Mouse (Mus musculus) granulocyte monocyte progenitor cell, adult 5-6 weeks (primary cell): ENCODE data around the gene Gm10447. TPM values are rescaled to one million over a fixed set of nuclear protein-coding genes. Genes with fewer than 3 reads are reported as not detected.

ENCODE experiments used
- ATAC-seq: replicated peaks from 2 replicates; pipeline ENCODE4 v1.8.0; 2016; ENCODE audit warnings: mild to moderate bottlenecking, moderate TSS enrichment, inconsistent platforms; ENCODE audit not compliant: poor library complexity, severe bottlenecking
- total RNA-seq, 2 experiments: library from RNA; stranded (forward) in 1 of 2; stranded (reverse) in 1 of 2; fragments of 200-712, 200-1000 nt in 1 of 2; fragments of >200 nt in 1 of 2; fragmentation: Nextera tagmentation in 1 of 2; gene quantifications; 2 replicates each; pipeline ENCODE4 v1.2.3; 2014 to 2017

Gm10447 gene
- total RNA-seq, 2 experiments from 2014 or later: not detected

DNA sequence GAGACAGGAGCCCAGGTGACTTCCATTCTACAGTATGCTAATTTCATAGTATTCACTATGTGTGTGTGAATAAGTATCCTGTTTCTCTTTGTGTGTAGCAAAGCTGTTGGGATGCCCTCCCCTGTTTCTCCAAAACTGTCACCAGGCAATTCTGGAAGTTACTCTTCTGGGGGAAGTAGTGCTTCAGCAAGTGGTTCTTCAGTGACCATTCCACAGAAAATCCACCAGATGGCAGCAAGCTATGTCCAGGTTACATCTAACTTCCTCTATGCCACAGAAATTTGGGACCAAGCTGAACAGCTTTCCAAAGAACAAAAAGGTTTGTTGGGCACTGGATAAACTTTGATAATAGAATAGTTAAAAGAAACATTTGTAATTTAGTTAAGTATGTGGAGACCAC, 45.2 kb downstream of the Gm10447 start:
- peak; percentile 61 for ATAC-seq

Other genes with a start within 250 kb of the Gm10447 start
- gene Hspa4, start 156.7 kb downstream of the Gm10447 start, total RNA-seq (2014; fragmentation: Nextera tagmentation): 120 and 123 TPM in 2 replicates
- 507 and 516 TPM in 2 replicates for gene Hspa4, start 156.7 kb downstream of the Gm10447 start, total RNA-seq (2017)
- 18.5 TPM in 2 replicates for gene Zcchc10, start 132.4 kb downstream of the Gm10447 start, total RNA-seq (2014; fragmentation: Nextera tagmentation)
- gene Zcchc10, start 132.4 kb downstream of the Gm10447 start, total RNA-seq (2017): 7.4 and 10.3 TPM in 2 replicates
- 52.9 and 69.9 TPM in 2 replicates for gene Aff4, start 106.3 kb downstream of the Gm10447 start, total RNA-seq (2014; fragmentation: Nextera tagmentation)
- 42.4 and 95.9 TPM in 2 replicates for gene Aff4, start 106.3 kb downstream of the Gm10447 start, total RNA-seq (2017)
- gene Leap2, start 33.9 kb downstream of the Gm10447 start, total RNA-seq (2014; fragmentation: Nextera tagmentation): not detected in 2 replicates
- gene Leap2, start 33.9 kb downstream of the Gm10447 start, total RNA-seq (2017): not detected in 2 replicates
- 221 and 287 TPM in 2 replicates for gene Uqcrq, start 26.3 kb downstream of the Gm10447 start, total RNA-seq (2014; fragmentation: Nextera tagmentation)
- 66.7 and 91.9 TPM in 2 replicates for gene Uqcrq, start 26.3 kb downstream of the Gm10447 start, total RNA-seq (2017)
- 1.1 and 1.2 TPM in 2 replicates for gene Gdf9, start 26.1 kb downstream of the Gm10447 start, total RNA-seq (2014; fragmentation: Nextera tagmentation)
- gene Gdf9, start 26.1 kb downstream of the Gm10447 start, total RNA-seq (2017): 0.39 and 0.57 TPM in 2 replicates
- gene Shroom1, start 95 bp upstream of the Gm10447 start, total RNA-seq (2014; fragmentation: Nextera tagmentation): 0.30 TPM in 1 of 2 replicates, not detected in the other
- not detected in 2 replicates for gene Shroom1, start 95 bp upstream of the Gm10447 start, total RNA-seq (2017)
- not detected in 2 replicates for gene Gm9837, start 13.4 kb upstream of the Gm10447 start, total RNA-seq (2014; fragmentation: Nextera tagmentation)
- gene Gm9837, start 13.4 kb upstream of the Gm10447 start, total RNA-seq (2017): not detected in 2 replicates
- gene Gm9945, start 23.1 kb upstream of the Gm10447 start, total RNA-seq (2014; fragmentation: Nextera tagmentation): not detected in 2 replicates
- gene Gm9945, start 23.1 kb upstream of the Gm10447 start, total RNA-seq (2017): not detected in 2 replicates
- not detected in 2 replicates for gene Sowaha, start 23.2 kb upstream of the Gm10447 start, total RNA-seq (2014; fragmentation: Nextera tagmentation)
- gene Sowaha, start 23.2 kb upstream of the Gm10447 start, total RNA-seq (2017): not detected in 2 replicates
- gene Sept8, start 62.1 kb upstream of the Gm10447 start, total RNA-seq (2014; fragmentation: Nextera tagmentation): 4.4 and 4.9 TPM in 2 replicates
- 4.4 and 5.7 TPM in 2 replicates for gene Sept8, start 62.1 kb upstream of the Gm10447 start, total RNA-seq (2017)
- gene Kif3a, start 110.3 kb upstream of the Gm10447 start, total RNA-seq (2014; fragmentation: Nextera tagmentation): 7.5 and 11.8 TPM in 2 replicates
- 2.4 and 5.7 TPM in 2 replicates for gene Kif3a, start 110.3 kb upstream of the Gm10447 start, total RNA-seq (2017)
- gene Il4, start 161.6 kb upstream of the Gm10447 start, total RNA-seq (2014; fragmentation: Nextera tagmentation): 1.5 TPM in 1 of 2 replicates, not detected in the other
- gene Il4, start 161.6 kb upstream of the Gm10447 start, total RNA-seq (2017): not detected in 2 replicates
- gene Il13, start 177.6 kb upstream of the Gm10447 start, total RNA-seq (2014; fragmentation: Nextera tagmentation): not detected in 2 replicates
- not detected in 2 replicates for gene Il13, start 177.6 kb upstream of the Gm10447 start, total RNA-seq (2017)